Mouse (Mus musculus) layer of hippocampus, adult 2 months (tissue): ENCODE data around the gene Sema5a. TPM values are rescaled to one million over a fixed set of nuclear protein-coding genes. Genes with fewer than 3 reads are reported as not detected.
A peak's percentile ranks its signal among the peaks of the same experiment; 100 is the strongest.

ENCODE experiments used
- DNase-seq, 2 experiments: peaks; one replicate each; pipeline ENCODE4 v3.0.0; 2022; ENCODE audit warnings: low spot score in 2 of 2
- H3K27ac ChIP-seq: fragments of 200-600 bp; 2 replicates; pipeline ENCODE4 v1.8.1; 2022
- H3K4me3 ChIP-seq: fragments of 200-600 bp; 2 replicates; pipeline ENCODE4 v1.8.1; 2022; ENCODE audit warnings: mild to moderate bottlenecking
- CTCF ChIP-seq: fragments of 200-600 bp; conservative IDR thresholded peaks from 2 replicates; pipeline ENCODE4 v1.8.1; 2022; ENCODE audit warnings: antibody characterized with exemption, mild to moderate bottlenecking, moderate library complexity
- total RNA-seq, 2 experiments: library from RNA; stranded (reverse); gene quantifications; 2 replicates each; pipeline ENCODE4 v1.2.3; 2021

Gene Sema5a
- total RNA-seq, 2 experiments from 2014 or later: 90.1 to 98.1 TPM

- H3K4me3 ChIP-seq: no peak overlapping the region
- no peak for TF ChIP-seq CTCF
- H3K27ac ChIP-seq: no peak overlapping the region
- DNase-seq: no peak
Observed at GRCm38 (mm10) chr15:32260942-32261341, 16.3 kb downstream of the Sema5a start.

GRCm38 (mm10) chr15:32263651-32264050 is 19.0 kb downstream of the Sema5a start:
- DNase-seq: no peak
- TF ChIP-seq CTCF: no peak
- Histone ChIP-seq H3K4me3 (no peak overlapping the region), H3K27ac (no peak overlapping the region; the same call in 1 of the 2 replicates)

- no peak for DNase-seq
- H3K27ac ChIP-seq: peak overlapping the region; percentile 77
- no peak for TF ChIP-seq CTCF
- no peak overlapping the region for H3K4me3 ChIP-seq
Observed at GRCm38 (mm10) chr15:32264822-32265377, 20.3 kb downstream of the Sema5a start.

- TF ChIP-seq CTCF: no peak
- peak overlapping the region; percentile 77 for H3K27ac ChIP-seq
- no peak overlapping the region for H3K4me3 ChIP-seq
- DNase-seq: no peak
Observed at GRCm38 (mm10) chr15:32265378-32265934, 20.8 kb downstream of the Sema5a start.

- no peak overlapping the region for H3K4me3 ChIP-seq
- H3K27ac ChIP-seq: peak overlapping the region; percentile 77
- no peak for TF ChIP-seq CTCF
- DNase-seq: no peak
Observed at GRCm38 (mm10) chr15:32266122-32266820, 21.7 kb downstream of the Sema5a start.

GRCm38 (mm10) chr15:32270106-32270505 is 25.5 kb downstream of the Sema5a start:
- TF ChIP-seq CTCF: no peak
- Histone ChIP-seq H3K27ac (no peak overlapping the region), H3K4me3 (no peak overlapping the region)
- no peak for DNase-seq

- DNase-seq: no peak
- no peak for TF ChIP-seq CTCF
- peak overlapping the region; percentile 53; the same call in 1 of the 2 replicates for H3K27ac ChIP-seq
Observed at GRCm38 (mm10) chr15:32273925-32274324, 29.3 kb downstream of the Sema5a start.

GRCm38 (mm10) chr15:32275020-32275419 is 30.4 kb downstream of the Sema5a start:
- TF ChIP-seq CTCF: no peak
- DNase-seq: no peak
- no peak overlapping the region for H3K4me3 ChIP-seq
- peak overlapping the region; percentile 68 for H3K27ac ChIP-seq

More at GRCm38 (mm10) chr15:32273925-32274324, 29.3 kb downstream of the Sema5a start:
- no peak overlapping the region for H3K4me3 ChIP-seq

- DNase-seq: peak; percentile 46 to 74
- Histone ChIP-seq H3K27ac (peak overlapping the region; percentile 85), H3K4me3 (no peak overlapping the region)
- no peak for TF ChIP-seq CTCF
Observed at GRCm38 (mm10) chr15:32278600-32278999, 34.0 kb downstream of the Sema5a start.

- no peak overlapping the region for H3K4me3 ChIP-seq
- no peak for DNase-seq
- peak overlapping the region; percentile 64 for H3K27ac ChIP-seq
- TF ChIP-seq CTCF: no peak
Observed at GRCm38 (mm10) chr15:32281374-32281773, 36.8 kb downstream of the Sema5a start.

- no peak overlapping the region for H3K4me3 ChIP-seq
- no peak overlapping the region for H3K27ac ChIP-seq
- no peak for TF ChIP-seq CTCF
- DNase-seq: no peak
Observed at GRCm38 (mm10) chr15:32284688-32285087, 40.1 kb downstream of the Sema5a start.

GRCm38 (mm10) chr15:32286296-32286695 is 41.7 kb downstream of the Sema5a start:
- Histone ChIP-seq H3K27ac (no peak overlapping the region), H3K4me3 (no peak overlapping the region)
- no peak for TF ChIP-seq CTCF
- no peak for DNase-seq

- no peak for DNase-seq
- no peak overlapping the region for H3K4me3 ChIP-seq
- H3K27ac ChIP-seq: 0 out of 2 replicates have a peak overlapping the region, but pooled peaks have one; percentile 3
- no peak for TF ChIP-seq CTCF
Observed at GRCm38 (mm10) chr15:32288480-32288879, 43.9 kb downstream of the Sema5a start.

GRCm38 (mm10) chr15:32291000-32291399 is 46.4 kb downstream of the Sema5a start:
- no peak for TF ChIP-seq CTCF
- H3K4me3 ChIP-seq: no peak overlapping the region
- no peak for DNase-seq
- no peak overlapping the region for H3K27ac ChIP-seq
